Mouse (Mus musculus): ENCODE measurements at regions not wholly inside any gene's neighbourhood (a gene's known extent, or its start where the extent isn't known, plus 50 kb on each side); places are given as distances from the start of the nearest gene placed in this dataset.

GRCm38 (mm10) chr6:127375711-127376199 lies 70.9 kb upstream of the Parp11 start:
- TF ChIP-seq CTCF (IDR thresholded peaks at IDR 0.05; ENCODE audit: low read depth) (no peak), EP300 (IDR thresholded peaks at IDR 0.05; ENCODE audit: low read depth) (no peak)

All from liver, postnatal 0 days (tissue).